Mouse (Mus musculus): ENCODE measurements around the gene Cfap58. TPM values are rescaled to one million over a fixed set of nuclear protein-coding genes. Genes with fewer than 3 reads are reported as not detected.

Cfap58 gene
- total RNA-seq, 2 experiments from 2014 or later, result 0.29 to 0.55 TPM

- DNase-seq (ENCODE audit: low spot score in 2 of 2), result no peak
Observed at GRCm38 (mm10) chr19:48063289-48063688, 125.8 kb downstream of the Cfap58 start.

GRCm38 (mm10) chr19:48079718-48080117 lies 142.2 kb downstream of the Cfap58 start:
- DNase-seq (ENCODE audit: low spot score in 2 of 2), result no peak

GRCm38 (mm10) chr19:48081456-48081855 lies 144.0 kb downstream of the Cfap58 start:
- DNase-seq (ENCODE audit: low spot score in 2 of 2), result no peak

Small RNA genes lying within 50 kb of the gene (microRNA-seq; reads per million reads assigned to microRNA genes)
- gene Gm22240, result 0 to 0.45 reads per million in 2 experiments

Other genes with a start within 250 kb of the Cfap58 start
- under 1 TPM; 0.16 to 0.19 TPM for gene Col17a1, start 245.6 kb upstream of the Cfap58 start, total RNA-seq (2021)
- 100 to 1,000 TPM in 1 of 2 experiments, 10 to 100 TPM in 1; 98.3 to 110 TPM for gene Sfr1, start 206.0 kb upstream of the Cfap58 start, total RNA-seq (2021)
- gene Gsto1, start 82.7 kb upstream of the Cfap58 start, total RNA-seq (2021), result 10 to 100 TPM; 74.0 to 77.7 TPM
- 1 to 10 TPM; 1.8 to 3.0 TPM for gene Gsto2, start 72.1 kb upstream of the Cfap58 start, total RNA-seq (2021)
- gene Cfap43, start 18.4 kb upstream of the Cfap58 start, total RNA-seq (2021), result 1 to 10 TPM; 1.5 to 4.8 TPM
- 1 to 10 TPM; 1.7 to 1.9 TPM for gene Itprip, start 18.4 kb upstream of the Cfap58 start, total RNA-seq (2021)